Mouse (Mus musculus): ENCODE results near the gene Cpa1.

The Cpa1 gene

DNA sequence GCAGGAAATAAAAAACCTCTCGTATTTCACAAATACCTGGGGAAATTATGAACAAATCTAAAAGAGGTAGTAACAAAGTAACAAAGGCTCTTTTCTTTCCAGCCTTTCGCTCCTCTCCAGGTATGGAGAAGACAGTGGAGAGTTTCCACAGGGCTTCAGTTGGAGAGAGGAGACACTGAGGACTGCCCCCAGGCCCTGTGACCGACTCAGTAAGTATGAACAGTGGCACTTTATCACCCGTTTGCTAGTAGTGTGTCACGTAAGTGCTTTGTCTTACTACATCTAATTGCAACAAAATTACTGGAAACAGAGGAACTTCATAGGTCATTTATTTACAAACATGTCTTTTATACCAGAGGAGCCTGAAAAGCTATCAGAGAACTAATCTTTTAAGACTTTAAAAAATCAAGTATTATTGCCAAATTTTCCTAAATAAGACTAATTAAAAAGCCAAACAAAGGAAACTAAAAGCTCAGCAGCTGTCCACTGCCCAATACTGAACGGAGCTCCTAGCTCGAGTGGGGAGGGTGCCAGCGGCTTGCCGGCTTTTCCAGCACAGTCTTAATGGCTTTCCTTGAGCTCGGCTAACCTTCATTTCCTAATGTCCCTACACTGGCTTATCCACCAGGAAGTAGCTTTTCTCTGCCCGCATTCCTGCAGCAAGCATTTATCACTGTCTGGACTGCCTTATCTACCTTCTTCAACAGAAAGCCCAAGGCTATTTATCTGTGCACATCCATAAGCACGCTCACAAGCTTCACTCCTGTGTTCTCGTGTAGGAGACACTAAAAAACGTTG, 34.9 kb downstream of the Cpa1 start:
- DNase-seq (ENCODE audit: low spot score in 2 of 2): no peak

DNA sequence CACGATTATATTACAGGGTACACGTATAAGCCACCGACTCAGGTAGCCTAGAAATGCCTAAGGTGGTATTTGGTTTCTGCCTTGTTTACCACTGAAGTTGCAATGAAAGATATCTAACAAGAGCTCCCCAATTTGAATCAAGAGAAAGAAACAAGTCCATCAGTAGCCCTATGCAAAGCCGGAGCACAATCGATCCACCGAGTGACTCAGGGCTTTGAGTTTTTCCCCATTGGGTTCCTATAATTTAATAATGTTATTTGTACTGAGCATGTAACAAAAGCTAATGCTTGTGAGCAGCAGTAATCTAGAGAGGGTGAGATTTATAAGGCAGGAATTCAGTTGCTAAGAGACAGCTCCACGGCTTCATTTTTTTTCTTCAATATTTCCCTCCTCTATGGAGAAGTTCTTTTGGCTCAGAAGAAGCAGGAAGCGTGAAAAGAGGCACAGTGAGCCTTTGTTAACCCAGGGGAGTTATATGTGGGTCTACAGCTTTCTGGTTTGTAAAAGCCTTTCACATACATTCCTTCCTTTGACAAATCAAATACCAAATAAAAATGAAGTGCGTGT, 35.8 kb downstream of the Cpa1 start:
- no peak for DNase-seq (ENCODE audit: low spot score in 2 of 2)

DNA sequence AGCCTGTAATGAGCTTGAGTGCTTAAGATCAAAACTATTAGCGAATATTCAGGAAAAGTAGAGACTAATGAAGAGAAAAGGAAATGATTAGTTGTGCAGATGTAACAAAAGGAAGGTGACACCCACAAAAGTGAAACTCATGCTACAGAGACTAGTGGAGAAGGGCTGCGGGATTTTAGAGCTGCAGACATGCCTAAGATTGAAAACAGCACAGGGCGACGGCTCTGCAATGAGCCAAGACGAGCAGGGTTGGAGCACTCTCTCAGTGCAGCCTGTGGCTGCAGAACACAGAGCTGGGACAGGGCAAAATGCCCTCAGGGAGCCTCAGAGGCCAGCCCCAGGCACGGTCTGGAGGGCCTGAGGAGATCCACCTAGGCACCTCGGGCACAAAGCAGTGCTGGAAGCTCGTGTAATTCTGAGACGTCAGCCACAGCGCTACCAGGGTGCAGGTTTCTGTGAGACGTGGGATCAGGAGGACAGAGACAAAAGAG, 36.3 kb downstream of the Cpa1 start:
- no peak for DNase-seq (ENCODE audit: low spot score in 2 of 2)

DNA sequence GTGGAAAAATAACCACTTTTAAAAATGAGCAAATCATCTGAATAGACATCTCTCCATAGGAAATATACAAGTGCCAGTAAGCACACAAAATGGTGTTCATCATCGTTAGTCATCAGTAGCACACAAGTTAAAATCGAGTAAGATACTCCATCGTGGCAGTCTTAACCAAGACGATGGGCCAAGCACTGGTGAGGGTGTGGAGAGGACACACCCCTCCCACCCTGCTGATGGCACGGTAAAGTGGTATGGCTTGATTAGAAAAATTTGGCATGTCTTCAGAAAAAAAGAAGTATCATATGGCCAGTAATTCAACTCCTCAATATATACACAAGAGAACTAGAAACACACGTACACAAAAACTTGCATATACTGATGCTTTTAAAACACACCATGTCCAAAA, 37.5 kb downstream of the Cpa1 start:
- DNase-seq (ENCODE audit: low spot score in 2 of 2): peak in 1 of 2 experiments; percentile 50

DNA sequence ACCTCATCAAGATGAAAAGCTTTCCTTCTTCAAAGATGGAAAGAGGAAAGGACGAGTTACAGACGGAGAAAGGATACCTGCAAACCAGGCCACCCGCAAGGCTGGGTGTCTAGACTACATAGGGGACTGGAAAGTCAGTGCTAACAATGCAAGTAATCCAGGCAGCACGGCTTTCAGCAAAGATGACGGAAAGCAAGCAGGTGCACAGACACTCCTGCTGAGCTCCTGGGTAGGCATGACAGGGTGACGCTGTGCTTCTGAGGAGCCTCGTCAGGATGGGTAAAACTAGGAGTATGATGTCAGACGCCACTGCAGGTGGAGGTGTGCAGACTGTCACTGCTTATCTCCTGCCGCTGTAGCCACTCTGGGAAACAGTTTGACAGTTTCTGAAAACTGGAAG, 38.6 kb downstream of the Cpa1 start:
- no peak for DNase-seq (ENCODE audit: low spot score in 2 of 2)

GRCm38 (mm10) chr6:30678482-30678881, 39.5 kb downstream of the Cpa1 start:
- no peak for DNase-seq (ENCODE audit: low spot score in 2 of 2)

GRCm38 (mm10) chr6:30679567-30679966, 40.5 kb downstream of the Cpa1 start:
- no peak for DNase-seq (ENCODE audit: low spot score in 2 of 2)

- no peak for DNase-seq (ENCODE audit: low spot score in 2 of 2)
Measured at GRCm38 (mm10) chr6:30680442-30680841, 41.4 kb downstream of the Cpa1 start.

GRCm38 (mm10) chr6:30681935-30682900, 43.2 kb downstream of the Cpa1 start:
- DNase-seq (ENCODE audit: low spot score in 2 of 2): no peak

- no peak for DNase-seq (ENCODE audit: low spot score in 2 of 2)
Measured at GRCm38 (mm10) chr6:30684570-30684969, 45.6 kb downstream of the Cpa1 start.

GRCm38 (mm10) chr6:30687198-30687597, 48.2 kb downstream of the Cpa1 start:
- DNase-seq (ENCODE audit: low spot score in 2 of 2): no peak

GRCm38 (mm10) chr6:30692826-30693225, 53.8 kb downstream of the Cpa1 start:
- no peak for DNase-seq (ENCODE audit: low spot score in 2 of 2)

GRCm38 (mm10) chr6:30693350-30693991, 54.5 kb downstream of the Cpa1 start, which contains the start of gene Cep41:
TSS of gene Cep41 (minus strand) at chr6:30693749.
- peak; percentile 90 to 91 for DNase-seq (ENCODE audit: low spot score in 2 of 2)

DNA sequence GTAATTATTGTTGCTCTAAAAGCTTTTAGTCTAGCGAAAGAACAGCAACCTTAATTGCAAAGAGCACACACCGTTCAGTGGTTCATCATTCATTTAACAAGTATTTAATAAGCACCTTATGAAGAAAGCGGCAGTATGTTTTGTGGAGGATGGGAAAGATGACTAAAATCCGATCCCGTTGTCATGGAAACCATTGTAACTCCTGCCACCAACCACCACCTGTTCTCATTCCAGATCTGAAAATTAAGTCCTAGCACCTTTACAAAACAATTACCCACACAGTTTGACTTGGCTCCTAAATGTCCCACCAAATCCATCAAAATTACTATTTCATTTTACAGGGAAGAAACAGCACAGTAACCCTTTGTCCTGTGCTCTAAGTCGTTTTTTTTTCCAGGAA, 55.2 kb downstream of the Cpa1 start:
- DNase-seq (ENCODE audit: low spot score in 2 of 2): no peak
